Mouse (Mus musculus) cerebral cortex, adult 2 months (tissue): ENCODE results near the gene Gm29289.

Experiments used
- WGBS: fragments of 180-500 bp; shearing (Covaris S2); methylation state at CpG from one replicate; pipeline ENCODE4 v1.1.7; 2018; 5-methylcytosine and 5-hydroxymethylcytosine counted together

The Gm29289 gene

DNA sequence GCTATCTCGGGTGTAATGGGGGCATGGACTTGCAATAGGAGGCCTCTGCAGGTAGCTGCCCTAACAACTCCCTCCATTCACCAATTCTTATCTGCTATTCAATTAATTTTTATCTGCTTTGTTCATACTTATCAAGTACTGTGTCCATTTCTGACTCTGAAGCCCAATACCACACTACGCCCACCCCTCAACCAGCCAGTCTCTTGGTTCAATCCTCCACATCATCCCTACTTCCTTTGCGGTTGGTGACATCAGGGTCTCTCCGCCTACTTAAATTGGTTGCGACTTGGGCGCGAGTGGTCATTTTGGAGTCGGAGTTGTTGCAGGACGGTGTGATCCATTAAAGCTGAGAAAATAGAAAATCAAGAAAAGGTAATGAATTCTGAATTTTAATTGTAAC lies at the start of gene Gm29289:
Gm29289 (plus strand) TSS at position 301 of the 400 bp plus-strand sequence.
- no CpG with 5 or more reads among the region's 9 CpGs for WGBS

DNA sequence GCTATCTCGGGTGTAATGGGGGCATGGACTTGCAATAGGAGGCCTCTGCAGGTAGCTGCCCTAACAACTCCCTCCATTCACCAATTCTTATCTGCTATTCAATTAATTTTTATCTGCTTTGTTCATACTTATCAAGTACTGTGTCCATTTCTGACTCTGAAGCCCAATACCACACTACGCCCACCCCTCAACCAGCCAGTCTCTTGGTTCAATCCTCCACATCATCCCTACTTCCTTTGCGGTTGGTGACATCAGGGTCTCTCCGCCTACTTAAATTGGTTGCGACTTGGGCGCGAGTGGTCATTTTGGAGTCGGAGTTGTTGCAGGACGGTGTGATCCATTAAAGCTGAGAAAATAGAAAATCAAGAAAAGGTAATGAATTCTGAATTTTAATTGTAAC lies 31.7 kb upstream of the Gm29289 start, which contains the start of gene Gm10352:
Gm10352 (plus strand) TSS at position 301 of the 400 bp plus-strand sequence.
- WGBS = no CpG with 5 or more reads among the region's 9 CpGs
